Mouse (Mus musculus) right cerebral cortex, adult 18-20 months (tissue): ENCODE data around the gene Mfsd12.
A peak's percentile ranks its signal among the peaks of the same experiment; 100 is the strongest.

Source experiments
- DNase-seq: peaks from one replicate; pipeline ENCODE4 v3.0.0; 2022; ENCODE audit warnings: mixed read lengths

The Mfsd12 gene

GRCm38 (mm10) chr10:81403511-81403910 lies 46.2 kb downstream of the Mfsd12 start:
- DNase-seq: no peak

- no peak for DNase-seq
These were observed 46.8 kb downstream of the Mfsd12 start for GRCm38 (mm10) chr10:81404082-81404481.

GRCm38 (mm10) chr10:81404720-81405119 lies 47.4 kb downstream of the Mfsd12 start:
- DNase-seq: no peak

GRCm38 (mm10) chr10:81405588-81406201 lies 48.4 kb downstream of the Mfsd12 start:
- no peak for DNase-seq

GRCm38 (mm10) chr10:81406504-81407440 lies 49.5 kb downstream of the Mfsd12 start:
- DNase-seq: no peak

GRCm38 (mm10) chr10:81407539-81408423 lies 50.5 kb downstream of the Mfsd12 start:
- peak; percentile 83 for DNase-seq

- no peak for DNase-seq
These were observed 51.1 kb downstream of the Mfsd12 start for GRCm38 (mm10) chr10:81408424-81408729.

- DNase-seq: no peak
These were observed 51.6 kb downstream of the Mfsd12 start for GRCm38 (mm10) chr10:81408871-81409291.

GRCm38 (mm10) chr10:81409330-81409729 lies 52.0 kb downstream of the Mfsd12 start:
- DNase-seq: no peak

GRCm38 (mm10) chr10:81410350-81410749 lies 53.1 kb downstream of the Mfsd12 start:
- no peak for DNase-seq

- DNase-seq: no peak
These were observed 53.7 kb downstream of the Mfsd12 start for GRCm38 (mm10) chr10:81410981-81411380.

GRCm38 (mm10) chr10:81411471-81412400 lies 54.4 kb downstream of the Mfsd12 start:
- peak; percentile 73 for DNase-seq

- DNase-seq: no peak
These were observed 55.5 kb downstream of the Mfsd12 start for GRCm38 (mm10) chr10:81412586-81413309.

- peak; percentile 84 for DNase-seq
These were observed 56.3 kb downstream of the Mfsd12 start for GRCm38 (mm10) chr10:81413310-81414261.

GRCm38 (mm10) chr10:81414682-81415081 lies 57.4 kb downstream of the Mfsd12 start:
- DNase-seq: no peak

- no peak for DNase-seq
These were observed 57.9 kb downstream of the Mfsd12 start for GRCm38 (mm10) chr10:81415146-81415545.
